Mouse (Mus musculus) layer of hippocampus, postnatal 36 days (tissue): ENCODE results near the gene Cd37. TPM values are rescaled to one million over a fixed set of nuclear protein-coding genes. Genes with fewer than 3 reads are reported as not detected.
"Not testable (repeated sequence)": the region's sequence is repeated elsewhere in the genome, so short reads cannot be mapped to it uniquely, and the experiment has no call there.

Experiments used
- DNase-seq, 2 experiments: peaks; one replicate each; pipeline ENCODE4 v3.0.0; 2022
- total RNA-seq, 2 experiments: library from RNA; stranded (reverse); gene quantifications; 2 replicates each; pipeline ENCODE4 v1.2.3; 2021

Gene Cd37
- total RNA-seq: 1 to 10 TPM; 1.9 to 4.8 TPM

DNA sequence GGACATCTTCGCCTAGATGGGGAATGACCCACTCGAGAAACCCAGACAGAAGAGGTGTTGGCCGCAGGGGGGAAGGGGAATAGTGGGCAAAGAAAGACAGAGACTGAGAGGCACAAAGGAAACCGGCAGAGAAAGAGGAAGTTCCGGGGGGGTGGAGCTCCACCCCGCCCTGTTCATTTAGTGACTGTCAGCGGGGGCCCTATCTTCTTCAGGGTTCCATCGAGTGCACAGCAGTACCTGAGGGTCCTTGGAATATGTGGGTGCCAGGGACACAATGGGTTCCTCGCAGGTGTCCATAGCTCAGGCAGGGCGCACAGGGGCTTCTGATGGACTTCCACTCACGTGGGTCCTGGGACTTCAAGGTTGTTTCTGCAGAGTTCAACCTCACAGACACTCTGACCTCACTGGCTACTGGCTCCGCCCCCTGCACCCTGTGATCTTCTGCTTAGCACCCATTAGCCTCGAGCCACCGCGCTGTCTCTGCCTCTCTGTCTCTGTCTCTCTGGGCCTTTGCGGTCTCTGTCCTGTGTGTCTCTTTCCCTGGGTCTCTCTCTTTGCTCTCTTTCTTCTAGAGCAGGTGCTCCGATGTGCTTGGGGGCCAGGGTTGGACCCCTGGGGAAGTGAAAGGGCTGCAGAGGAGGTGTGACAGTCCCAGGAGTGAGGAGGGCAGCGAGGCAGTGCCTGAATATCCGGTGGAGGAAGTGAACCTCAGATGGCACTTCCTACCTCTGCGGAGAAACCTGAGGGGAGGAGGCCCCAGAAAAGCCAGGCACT lies at the start of gene Cd37:
Gene Cd37 (minus strand): TSS at position 393 of the 774 bp plus-strand sequence.
- DNase-seq: no peak

DNA sequence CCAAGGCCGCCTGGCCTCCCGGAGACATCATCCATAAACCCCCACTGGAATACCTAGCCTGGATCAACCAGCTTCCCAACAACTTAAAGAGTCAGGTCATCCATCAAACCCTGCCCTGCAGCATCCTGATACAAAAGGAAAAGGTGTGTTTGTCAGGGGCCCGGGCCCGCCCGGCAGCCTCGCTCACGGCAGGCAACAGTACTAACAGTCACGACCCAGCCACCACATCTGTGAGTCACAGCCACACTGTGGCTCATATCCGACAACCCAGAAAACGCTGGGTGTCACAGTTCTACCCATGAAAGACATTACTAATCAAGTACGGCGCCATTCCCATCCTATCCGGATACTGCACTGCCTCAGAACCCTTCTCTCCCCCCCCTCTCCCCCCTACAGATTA lies 47.6 kb upstream of the Cd37 start:
- no peak for DNase-seq

DNA sequence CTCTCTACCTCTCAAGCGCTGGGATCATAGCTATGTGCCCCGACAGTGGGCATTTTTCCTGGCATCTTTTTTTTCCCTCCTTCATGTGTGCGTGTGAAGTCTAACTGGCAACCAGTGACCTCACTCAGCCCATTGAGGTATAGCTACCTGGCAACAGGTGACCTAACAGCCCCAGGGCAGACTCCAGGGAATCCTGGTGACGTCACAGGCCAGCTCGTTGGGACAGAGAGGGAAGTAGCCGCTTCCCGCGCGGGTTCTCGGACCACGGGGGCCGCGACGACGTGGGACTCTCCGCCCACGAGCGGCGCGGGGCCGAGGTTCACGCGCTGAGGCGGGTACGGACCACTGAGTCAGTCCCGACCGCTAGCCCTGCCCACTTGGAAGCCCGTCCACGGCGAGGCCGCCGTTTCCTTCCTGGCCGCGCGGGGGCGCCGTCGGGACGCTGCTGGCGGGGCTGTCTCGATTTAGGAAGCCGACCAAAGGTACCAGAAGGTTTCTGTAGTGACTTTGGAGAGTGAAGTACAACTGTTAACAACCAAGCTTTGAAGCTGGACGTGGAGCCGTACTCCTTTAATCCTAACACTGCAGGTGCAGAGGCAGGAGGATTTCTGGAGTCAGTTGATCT lies 38.3 kb upstream of the Cd37 start, which contains the start of gene Slc6a21:
Gene Slc6a21 (plus strand): TSS at position 378 of the 625 bp plus-strand sequence.
- DNase-seq: peak; percentile 63 to 70

DNA sequence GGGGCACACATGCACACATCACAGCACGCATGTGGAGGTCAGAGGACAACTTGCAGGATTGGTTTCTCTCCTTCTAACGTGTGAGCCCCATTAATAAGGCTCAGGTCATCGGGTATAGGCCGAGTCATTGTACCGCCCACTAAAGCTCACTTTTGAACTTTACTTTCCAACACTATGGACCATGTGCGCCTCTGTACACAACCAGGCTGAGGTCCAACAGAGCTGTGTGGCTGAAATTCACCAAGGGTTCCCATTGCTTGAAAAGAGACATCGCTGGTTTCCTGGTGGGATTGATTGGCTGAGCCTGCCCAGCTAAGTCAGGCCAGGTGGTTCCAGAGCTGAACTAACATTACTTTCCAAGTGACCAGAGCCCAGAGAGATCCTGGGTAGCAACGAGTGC lies 34.8 kb upstream of the Cd37 start:
- no peak for DNase-seq

DNA sequence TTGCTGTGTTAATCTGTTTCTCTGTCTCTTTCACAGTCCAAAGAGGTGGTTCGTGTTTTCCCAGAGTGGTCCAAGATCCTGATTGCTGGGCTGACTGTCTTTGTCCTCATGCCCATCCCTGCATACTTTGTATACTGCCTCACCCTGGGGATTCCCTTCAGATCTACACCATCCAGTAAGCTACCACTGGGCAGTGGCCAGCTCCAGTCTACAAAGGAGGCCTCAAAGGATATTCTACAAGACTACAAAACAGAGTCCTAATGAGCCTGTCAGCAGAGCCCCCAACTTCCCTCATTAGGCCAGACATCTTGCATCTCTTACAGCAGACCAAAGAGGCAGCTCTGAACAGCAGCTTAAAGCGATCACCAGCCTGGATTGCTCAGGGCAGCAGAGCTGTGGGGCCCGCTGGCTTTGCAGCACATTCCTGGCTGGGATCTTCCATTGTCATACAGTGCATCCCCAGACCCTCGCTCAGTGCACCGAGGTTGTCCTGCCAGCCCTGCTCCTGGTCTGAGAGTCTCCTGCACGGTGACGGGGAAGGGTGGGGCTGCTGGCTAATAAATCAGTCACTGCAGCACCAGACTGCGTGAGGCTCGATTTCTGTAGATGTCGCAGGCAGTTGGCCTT lies 34.0 kb upstream of the Cd37 start:
- DNase-seq: no peak

DNA sequence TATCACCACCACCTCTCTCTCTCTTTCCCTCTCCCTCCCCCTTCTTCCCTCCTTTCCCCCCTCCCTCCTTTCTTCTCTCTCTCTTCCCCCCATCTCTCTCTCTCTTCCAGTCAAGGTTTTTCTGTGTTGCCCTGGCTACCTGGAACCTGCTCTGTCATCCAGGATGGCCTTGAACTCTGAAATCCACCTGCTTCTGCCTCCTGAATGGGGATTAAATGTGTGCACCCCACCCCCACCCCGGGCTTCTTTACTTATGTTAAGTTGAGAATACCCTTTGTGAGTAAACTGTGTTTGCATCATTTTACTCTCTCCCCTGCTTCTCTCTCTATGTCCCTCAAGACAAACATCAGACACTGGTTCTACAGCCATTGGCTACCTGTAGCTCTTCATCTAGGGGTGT lies 26.6 kb upstream of the Cd37 start:
- no peak for DNase-seq

DNA sequence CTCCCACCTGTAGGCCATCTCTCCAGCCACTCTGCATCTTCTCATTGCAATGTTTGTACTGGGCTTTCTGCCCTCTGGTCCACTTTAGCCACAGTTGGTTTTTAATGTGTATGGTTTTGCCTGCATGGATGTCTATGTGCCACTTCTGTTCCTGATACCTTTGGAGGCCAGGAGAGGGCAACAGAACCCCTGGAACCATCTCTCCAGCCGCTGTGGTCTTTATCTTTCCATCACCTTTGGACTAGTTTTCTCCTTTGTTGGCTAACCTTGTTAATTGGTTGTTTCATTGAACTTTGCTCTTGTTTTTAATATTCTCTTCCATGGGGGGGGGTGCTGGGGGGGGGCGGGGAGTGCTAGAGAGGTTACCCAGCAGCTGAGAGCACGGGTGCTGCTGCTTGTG lies 25.4 kb upstream of the Cd37 start:
- no peak for DNase-seq

DNA sequence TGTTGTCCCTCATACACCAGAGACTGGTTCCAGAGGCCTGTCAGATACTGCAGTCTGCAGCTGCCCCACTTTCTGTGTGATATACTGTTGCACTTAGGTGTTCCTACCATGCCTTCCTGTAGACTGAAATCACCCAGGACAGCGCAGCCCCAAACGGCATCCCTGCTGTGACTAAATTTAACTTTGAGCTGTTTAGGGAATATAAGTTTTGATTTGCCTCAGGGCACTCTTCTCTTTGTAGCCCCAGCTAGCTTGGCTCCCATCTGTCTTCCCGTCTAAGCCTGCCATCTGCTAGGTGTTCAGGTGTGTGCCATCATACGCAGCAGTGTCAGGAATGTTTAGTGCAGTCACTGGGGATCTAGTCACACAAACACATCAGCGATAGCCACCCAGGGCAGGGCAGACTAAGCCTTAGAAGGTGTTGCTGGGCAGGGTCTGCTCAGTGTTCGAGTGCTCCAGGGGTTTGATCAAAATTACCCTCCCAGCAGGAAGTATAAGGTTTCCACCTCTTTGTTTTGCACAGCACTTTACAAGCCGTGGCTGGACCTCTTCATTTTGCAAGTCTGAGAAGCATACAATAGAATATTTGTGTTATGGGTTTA lies 24.2 kb upstream of the Cd37 start:
- DNase-seq: no peak

DNA sequence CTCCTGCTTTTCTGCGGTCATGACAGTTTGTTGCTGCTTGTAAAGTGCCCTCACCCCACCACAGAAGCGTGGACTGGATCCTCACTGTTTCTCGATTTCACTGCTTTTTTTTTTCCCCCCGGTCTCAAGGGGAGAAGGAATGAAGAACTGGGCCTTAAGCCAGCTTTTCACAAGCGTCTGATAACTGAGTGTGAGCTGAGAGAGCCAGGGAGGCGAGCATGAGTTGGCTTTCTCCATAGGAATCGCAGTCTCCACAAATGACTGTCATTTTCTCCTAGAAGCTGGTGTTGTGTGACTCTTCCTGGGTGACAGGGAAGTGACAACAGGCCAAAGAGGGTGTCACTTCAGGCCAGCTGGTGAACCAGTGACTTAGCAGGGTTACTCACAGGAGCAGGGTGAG lies 23.4 kb upstream of the Cd37 start:
- no peak for DNase-seq

DNA sequence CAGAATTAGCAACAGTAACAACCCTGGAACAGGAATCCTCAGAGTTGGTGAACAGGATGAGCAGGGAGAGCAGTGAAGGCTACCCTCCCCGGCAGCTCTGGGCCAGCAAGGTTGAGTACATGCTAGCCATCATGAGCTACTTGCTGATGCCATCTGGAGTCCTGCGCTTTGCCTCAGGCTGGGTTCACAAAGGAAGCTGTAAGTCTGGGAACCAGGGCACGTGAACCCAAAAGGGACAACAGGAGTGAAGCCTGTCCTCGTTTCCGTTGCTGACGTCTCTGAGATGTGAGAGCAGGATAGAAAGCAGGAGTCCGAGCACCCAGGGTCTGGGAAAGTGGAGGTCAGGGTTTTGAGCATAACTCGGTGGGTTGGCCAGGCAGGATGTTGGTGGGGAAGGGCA lies 20.4 kb upstream of the Cd37 start:
- no peak for DNase-seq

DNA sequence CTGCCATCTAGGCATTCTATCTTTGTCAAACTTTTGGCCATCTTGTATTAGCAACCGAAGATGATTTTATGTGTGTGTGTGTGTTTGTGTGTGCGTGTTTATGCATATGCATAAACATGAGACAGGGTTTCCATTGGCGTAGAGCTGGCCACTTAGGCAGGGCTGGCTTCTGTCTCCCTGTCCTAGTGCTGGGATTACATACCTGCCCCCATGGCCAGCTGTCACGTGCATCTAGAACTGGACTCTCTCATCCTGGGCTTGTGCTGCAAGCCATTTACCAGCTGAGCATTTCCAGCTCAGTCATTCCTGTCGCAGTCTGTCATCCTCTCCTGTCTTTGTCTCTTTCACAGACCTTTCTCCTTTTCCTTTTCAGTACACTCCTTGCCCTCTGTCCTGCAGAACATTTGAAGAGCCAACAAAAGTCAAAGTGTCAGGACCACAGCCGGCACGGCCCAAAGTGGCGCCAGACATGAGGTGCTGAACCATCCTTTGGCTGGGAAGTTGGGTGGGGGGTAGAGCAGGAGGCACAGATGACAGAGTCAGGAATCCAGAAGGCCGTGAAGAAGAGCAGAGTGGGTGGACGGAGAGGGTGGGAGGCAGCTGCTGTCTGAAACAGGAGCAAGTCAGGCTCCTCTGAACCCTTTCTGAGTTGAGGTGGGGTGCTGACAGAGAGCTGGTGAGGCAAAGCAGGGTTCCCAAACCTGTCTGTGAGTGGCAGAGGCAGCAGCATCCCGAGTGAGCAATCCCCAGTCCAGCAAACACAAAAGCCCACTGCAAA lies 18.3 kb upstream of the Cd37 start:
- peak; percentile 48 to 60 for DNase-seq

DNA sequence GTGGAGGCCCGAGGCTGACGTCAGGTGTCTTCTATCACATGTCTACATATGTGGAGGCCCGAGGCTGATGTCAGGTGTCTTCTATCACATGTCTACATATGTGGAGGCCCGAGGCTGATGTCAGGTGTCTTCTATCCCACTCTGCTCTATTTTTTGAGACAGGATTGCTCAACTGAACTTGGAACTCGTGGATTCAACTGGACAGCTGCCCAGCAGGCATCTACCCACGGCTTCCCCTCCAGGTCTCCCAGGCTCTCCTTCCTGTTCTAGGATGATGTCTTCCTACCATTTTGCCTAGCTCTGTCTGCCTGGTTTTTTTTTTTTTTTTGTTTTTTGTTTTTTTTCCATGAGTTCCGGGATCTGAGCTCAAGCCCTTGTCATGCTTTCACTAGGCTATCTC lies 16.9 kb upstream of the Cd37 start:
- not testable (repeated sequence) for DNase-seq

DNA sequence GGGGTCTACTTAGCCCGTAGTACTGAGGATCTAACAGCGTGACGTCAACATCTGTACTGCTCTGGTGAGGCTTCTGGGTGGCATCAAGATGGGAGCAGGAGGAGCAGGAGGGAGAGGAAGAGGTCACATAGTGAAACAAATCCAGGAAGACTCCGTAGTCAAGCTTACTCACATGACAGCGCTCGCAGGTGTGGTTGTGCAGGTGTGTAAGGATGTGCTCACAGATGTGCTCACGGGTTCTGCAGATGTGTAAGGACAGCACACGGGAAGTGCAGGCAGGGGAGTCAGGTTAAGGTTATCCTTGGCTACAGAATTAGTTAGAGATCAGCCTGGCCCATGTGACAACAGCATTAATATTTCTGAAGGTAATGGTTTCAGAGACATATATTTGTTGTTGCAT lies 14.9 kb upstream of the Cd37 start:
- no peak for DNase-seq

DNA sequence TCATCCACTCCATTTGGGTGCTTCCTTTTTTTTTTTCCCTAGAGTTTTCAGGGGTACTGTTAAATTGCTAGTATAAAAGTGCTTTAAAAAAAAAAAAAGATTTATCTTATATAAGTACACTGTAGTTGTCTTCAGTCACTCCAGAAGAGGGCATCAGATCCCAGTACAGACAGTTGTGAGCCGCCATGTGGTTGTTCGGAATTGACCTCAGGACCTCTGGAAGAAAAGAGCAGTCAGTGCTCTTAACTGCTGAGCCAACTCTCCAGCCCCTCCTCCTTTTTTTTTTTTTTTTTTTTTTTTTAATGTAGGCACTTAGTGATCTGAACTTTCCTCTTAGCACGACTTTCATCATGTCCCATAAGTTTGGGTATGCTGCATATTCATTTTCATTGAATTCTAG lies 8.8 kb upstream of the Cd37 start:
- DNase-seq: no peak

DNA sequence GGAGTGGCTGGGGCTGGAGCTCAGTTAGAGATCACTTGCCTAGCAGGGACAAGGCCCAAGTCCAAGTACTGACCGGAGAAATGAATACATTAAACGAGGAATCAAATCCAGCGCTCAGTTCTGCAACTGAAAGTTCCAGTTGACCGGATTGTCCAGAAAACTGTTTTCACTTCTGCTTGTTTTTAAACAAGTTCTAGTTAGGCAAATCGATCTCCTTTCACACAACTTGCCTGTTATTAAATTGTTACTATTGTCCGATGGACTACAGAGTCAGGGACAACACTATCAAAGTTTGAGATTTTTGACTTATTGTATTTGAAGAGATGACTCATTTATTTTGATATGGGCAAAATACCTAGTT lies 2.5 kb upstream of the Cd37 start:
- DNase-seq: no peak

DNA sequence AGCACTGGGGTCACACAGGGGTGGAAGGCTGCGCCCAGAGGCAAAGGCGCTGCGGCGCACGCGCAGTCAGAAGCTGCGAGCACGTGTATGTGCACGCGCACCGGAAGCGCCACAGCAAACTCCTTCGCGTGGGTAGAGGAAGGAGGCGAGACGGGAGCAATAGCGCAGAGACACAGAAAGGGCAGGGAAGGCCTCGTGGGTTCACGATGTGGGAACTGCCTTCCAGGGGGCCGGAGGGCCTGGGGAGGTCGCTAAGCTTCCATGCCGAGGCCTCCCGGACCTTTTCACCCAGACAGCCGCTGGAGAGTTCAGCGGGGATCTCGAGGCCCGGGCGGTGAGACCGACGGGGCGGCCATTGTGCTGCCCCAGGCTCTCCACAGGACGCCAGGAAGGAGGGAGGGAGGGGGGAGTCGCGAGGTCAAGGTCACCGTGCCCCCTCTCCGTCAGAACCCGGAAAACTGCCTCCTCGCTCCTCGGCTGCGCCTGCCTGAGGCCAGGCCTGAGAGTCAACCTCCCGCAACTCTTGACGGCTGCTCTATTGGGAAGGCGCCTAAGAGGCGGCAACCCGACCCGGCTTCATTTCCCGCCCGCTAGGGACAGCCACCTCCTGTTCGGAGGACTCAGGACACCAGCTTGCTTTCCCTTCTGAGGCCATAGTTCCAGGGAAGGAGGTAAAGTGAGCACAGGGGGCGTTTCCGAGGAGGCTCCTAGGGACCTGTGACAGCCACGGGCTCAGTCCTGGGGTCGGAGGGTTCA lies 1.9 kb upstream of the Cd37 start, which contains the start of gene Slc6a16:
Gene Slc6a16 (plus strand): TSS at position 453 of the 756 bp plus-strand sequence.
- peak; percentile 50 to 51 for DNase-seq

DNA sequence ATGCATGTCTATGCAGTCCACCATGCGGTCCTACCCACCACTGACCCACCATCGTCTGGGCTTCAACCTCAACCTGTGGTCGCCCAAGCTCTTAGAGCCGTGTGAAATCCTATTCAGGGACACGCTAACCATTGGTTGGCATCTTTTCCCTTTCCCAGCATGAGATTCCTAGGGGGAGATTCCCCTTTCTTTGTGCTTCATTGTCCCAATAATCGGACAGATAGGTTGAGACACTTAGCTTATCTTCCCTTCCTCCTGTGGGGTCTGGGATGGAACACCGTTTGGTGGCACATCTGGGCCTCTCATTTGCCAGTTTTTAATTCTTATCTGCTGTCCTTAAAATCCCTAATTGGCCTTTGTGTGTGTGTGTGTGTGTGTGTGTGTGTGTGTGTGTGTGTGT lies 1.2 kb upstream of the Cd37 start:
- DNase-seq: no peak

DNA sequence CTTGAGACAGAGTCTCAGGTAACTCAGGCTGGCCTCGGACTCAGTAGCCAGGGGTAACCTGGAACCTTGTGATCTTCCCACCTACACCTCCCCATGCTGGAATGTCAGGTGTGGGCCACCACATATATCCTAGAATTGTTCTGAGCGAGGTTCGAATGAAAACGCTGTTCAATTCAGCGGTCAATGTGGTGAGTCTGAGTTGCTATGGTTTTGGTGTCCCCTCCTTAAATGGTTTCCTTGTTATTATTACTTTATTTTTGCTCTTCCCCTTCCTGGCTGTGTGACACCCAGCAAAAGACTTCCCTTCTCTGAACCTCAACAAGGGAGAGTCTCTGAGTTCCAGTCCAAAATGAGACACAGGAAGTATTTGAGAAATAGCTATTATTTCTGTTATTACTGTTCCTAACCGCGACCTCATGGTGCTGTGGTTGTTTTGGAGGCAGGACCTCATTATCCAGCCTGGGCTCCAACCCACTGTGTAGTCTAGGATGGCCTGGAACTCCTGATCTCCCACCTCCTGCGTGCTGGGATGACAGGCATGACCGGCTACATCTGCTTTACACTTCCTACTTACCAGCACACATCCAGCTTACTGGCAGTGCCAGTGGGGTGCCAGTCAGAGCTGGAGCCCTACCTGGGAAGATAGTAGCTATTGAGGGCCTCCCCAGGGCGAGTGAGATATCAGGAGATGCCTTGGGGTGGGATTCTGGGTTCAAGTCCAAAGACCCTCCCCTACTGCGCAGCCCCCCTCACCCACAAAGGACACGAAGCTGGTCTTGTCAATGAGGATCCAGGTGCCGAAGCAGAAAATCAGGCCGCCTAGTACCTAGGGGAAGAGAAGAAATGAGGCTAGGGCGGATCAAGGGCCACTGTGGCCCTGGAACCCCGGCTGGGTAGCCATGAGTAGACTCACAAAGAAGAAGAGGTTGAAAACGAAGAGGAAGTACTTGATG lies 892 bp downstream of the Cd37 start:
- no peak for DNase-seq

DNA sequence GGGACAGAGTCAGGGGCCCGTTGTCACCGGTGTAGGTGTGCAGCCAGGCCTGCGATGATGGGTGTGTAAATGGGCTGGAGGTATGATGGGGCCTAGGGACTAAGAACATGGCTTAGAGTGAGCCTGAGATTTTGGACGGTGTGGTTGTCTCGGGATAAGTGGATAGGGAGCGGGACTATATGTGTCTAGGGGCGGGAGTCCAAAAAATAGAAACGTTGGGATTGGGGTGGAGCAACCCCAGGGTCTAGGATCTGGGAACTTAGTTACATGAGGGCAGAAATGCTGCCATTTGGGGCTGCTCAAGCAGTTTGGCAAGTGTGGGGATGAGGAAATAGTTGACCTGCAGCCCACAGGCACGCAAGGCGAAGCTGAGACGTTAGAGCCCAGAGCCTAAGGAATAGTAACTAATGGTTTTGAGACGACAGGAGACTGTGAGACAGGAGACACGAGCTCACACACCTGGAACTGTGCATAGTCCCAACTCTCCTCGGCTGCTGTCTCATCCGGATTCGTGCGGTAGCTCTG lies 3.2 kb downstream of the Cd37 start:
- DNase-seq: no peak

DNA sequence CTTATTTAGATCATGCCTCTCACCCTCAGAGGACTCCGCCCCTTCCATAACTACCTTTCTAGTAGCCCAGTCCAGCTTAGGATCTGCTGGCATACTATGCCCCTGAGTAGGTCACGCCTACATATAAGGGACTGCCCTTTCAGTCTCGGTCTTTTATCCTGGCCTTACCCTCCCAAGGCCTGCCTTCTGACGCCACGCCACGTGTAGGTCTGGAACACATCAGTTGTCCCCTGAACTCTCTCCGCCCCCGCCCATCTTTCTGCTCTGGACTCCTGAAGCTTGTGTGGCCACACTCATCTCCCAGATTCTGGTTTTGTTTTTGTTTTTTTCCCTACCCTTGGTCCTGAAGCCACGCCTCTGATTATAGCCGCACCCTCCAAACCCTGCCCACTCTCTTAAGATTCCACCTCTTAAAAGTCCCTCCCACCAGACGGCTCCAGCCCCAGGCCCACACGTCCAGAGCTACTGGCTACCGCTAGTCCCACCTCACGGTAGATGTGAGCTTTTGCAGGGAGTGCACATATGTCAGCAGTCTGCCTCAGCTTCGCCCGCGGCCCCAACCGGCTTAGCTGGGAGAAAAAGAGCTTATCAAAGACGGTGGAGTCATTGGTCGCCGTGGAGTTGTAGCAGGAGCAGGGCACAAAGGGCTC lies 3.9 kb downstream of the Cd37 start:
- DNase-seq: no peak
